Mouse (Mus musculus) limb, embryonic 15.5 days (tissue): ENCODE measurements at regions not wholly inside any gene's neighbourhood (a gene's known extent, or its start where the extent isn't known, plus 50 kb on each side); places are given as distances from the start of the nearest gene placed in this dataset.

Experiments used
- ATAC-seq: fragments of 200-750 bp; cut with Nextera tagmentation; 2 replicates; pipeline ENCODE4 v1.8.0; 2017; ENCODE audit warnings: low read depth, moderate TSS enrichment; ENCODE audit not compliant: insufficient number of reproducible peaks, low FRiP score, low TSS enrichment
- H3K27ac ChIP-seq: fragments of 300-500 bp; sonication (generic); 2 replicates; pipeline ENCODE4 v1.5.1; 2015; ENCODE audit warnings: moderate library complexity, mild to moderate bottlenecking, inconsistent platforms
- H3K27me3 ChIP-seq: fragments of 300-500 bp; sonication (generic); 2 replicates; pipeline ENCODE4 v1.6.1; 2015; ENCODE audit warnings: inconsistent platforms
- H3K36me3 ChIP-seq: fragments of 300-500 bp; sonication (generic); 2 replicates; pipeline ENCODE4 v1.6.1; 2015; ENCODE audit warnings: inconsistent platforms
- H3K4me1 ChIP-seq: fragments of 300-500 bp; sonication (generic); 2 replicates; pipeline ENCODE4 v1.6.1; 2015; ENCODE audit warnings: inconsistent platforms
- H3K4me2 ChIP-seq: fragments of 300-500 bp; sonication (generic); 2 replicates; pipeline ENCODE4 v1.6.1; 2015; ENCODE audit warnings: mild to moderate bottlenecking, inconsistent platforms
- H3K4me3 ChIP-seq: fragments of 300-500 bp; sonication (generic); 2 replicates; pipeline ENCODE4 v1.5.1; 2015; ENCODE audit warnings: mild to moderate bottlenecking, inconsistent platforms
- H3K9ac ChIP-seq: fragments of 300-500 bp; sonication (generic); 2 replicates; pipeline ENCODE4 v1.6.1; 2015; ENCODE audit warnings: inconsistent platforms
- H3K9me3 ChIP-seq: fragments of 300-500 bp; sonication (generic); 2 replicates; pipeline ENCODE4 v1.6.1; 2016; ENCODE audit warnings: inconsistent platforms
- WGBS: fragments of 180-500 bp; shearing (Covaris S2); methylation state at CpG from one replicate; pipeline ENCODE4 v1.1.7; 2015; 5-methylcytosine and 5-hydroxymethylcytosine counted together

DNA sequence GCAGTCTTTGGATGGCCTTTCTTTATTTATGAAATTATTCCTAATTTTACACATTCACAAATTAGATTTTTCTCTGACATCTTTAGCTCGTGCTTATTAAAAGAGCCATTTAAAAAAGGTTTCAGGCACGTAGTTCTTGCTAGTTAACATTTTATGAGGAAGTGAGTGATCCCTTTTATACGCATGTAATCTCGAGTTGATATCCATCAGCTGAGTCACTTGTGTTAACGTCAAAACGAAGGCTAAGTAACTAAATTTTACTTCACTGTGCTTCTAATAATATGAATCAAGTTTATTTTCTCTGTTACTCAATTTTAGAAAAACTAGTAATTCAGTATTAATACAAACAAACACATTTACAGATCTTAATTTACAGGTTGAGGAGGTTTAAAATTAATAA is 419.0 kb downstream of the Kcnj2 start:
- no peak overlapping the region for H3K9ac ChIP-seq
- H3K9me3 ChIP-seq = no peaks in the 10 kb centered on the region
- H3K4me1 ChIP-seq = no peaks in the 10 kb centered on the region
- no peak overlapping the region for H3K27ac ChIP-seq
- 42% methylated on average over 6 of the region's 6 CpGs for WGBS
- no peaks in the 10 kb centered on the region for H3K27me3 ChIP-seq
- no peak overlapping the region for H3K4me3 ChIP-seq
- no peak for ATAC-seq
- H3K4me2 ChIP-seq = no peak overlapping the region
- H3K36me3 ChIP-seq = no peaks in the 10 kb centered on the region

- Histone ChIP-seq H3K4me2 (no peak overlapping the region), H3K27me3 (no peaks in the 10 kb centered on the region), H3K4me3 (no peak overlapping the region), H3K36me3 (no peaks in the 10 kb centered on the region), H3K9ac (no peak overlapping the region), H3K9me3 (no peaks in the 10 kb centered on the region), H3K4me1 (no peaks in the 10 kb centered on the region), H3K27ac (no peak overlapping the region)
- 77% methylated on average over 4 of the region's 4 CpGs for WGBS
- ATAC-seq = no peak
These were observed 446.5 kb downstream of the Kcnj2 start for GRCm38 (mm10) chr11:111512471-111512870.

DNA sequence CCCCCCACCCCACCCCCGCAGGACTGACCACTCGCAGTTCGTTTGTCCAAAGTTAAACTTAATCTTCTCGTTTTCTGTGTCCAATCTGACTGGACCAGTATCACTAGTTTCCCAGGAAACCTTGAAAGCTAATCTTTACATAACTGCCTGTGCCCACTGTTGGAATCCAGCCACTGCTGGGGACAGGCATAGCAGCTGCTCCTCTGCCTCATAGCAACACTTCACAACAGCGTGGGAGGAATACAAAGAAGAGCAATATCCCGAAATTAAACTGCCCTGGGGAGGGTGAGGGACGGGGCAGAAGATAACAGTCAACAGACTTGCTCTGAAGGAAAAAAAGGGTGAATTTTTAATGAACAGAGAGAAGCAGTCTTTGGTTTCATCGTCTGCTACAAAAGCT is 456.8 kb downstream of the Kcnj2 start:
- no peak for ATAC-seq
- Histone ChIP-seq H3K9ac (no peak overlapping the region), H3K4me1 (no peaks in the 10 kb centered on the region), H3K9me3 (no peaks in the 10 kb centered on the region), H3K27me3 (no peaks in the 10 kb centered on the region), H3K27ac (no peak overlapping the region), H3K36me3 (no peaks in the 10 kb centered on the region), H3K4me3 (no peak overlapping the region), H3K4me2 (no peak overlapping the region)
- WGBS = 58% methylated on average over 8 of the region's 8 CpGs

DNA sequence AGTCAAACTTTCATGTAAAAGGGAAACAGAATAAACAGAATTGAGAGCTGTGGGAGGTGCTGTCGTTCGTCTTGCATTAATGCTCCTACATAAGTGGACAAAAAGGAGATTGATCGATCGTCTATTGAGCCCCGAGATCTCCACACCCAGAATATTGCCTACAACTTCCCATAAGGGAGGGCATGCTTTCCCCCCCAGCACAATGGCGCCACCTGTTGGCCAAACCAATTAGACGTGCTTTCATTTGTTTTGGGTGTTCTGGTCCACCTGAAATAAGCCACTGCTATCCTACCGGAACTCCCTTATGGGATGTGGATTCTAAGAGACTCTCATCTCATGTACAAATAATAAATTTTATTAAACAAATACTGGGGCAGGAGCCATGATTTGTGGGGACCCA is 457.5 kb downstream of the Kcnj2 start:
- WGBS = 57% methylated on average over 8 of the region's 8 CpGs
- no peak overlapping the region for H3K4me3 ChIP-seq

DNA sequence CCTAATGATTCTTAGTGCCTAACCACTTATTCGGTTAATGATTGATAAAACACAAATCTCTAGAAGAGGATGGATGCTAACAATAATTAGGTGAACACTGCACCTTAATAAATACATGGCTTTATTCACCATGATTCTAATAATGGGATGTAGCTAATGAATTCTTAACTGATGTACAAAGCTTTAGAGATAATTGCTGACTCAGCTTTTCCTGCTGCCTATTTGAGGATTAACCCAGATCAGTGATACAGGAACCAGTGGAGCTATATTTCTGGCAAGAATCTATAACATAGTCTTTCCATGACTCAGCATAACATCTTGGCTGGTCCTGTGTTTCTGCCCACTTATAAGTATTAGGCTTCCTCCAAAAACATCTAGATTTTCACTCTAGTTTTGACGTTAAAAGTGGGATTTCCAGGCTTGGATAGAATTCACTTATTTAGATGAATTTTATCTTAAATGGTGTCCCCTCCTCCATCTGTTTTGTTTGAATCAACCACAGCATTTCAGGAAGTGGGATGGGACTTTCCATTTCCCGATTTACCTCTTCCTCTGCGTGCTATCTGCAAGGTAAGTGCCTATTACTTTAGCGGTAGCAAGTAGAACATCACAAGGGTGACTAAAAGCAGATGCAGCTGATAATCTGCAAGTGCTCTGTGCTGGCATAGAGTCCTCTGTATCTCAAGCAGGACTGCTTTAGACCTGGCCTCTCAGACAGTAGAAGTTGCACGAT is 460.2 kb downstream of the Kcnj2 start:
- no peak overlapping the region for H3K4me3 ChIP-seq
- no peak overlapping the region for H3K4me2 ChIP-seq
- no peaks in the 10 kb centered on the region for H3K27me3 ChIP-seq
- no peak overlapping the region for H3K9ac ChIP-seq
- H3K36me3 ChIP-seq = no peaks in the 10 kb centered on the region
- no peaks in the 10 kb centered on the region for H3K4me1 ChIP-seq
- no peak for ATAC-seq
- H3K9me3 ChIP-seq = no peaks in the 10 kb centered on the region
- no peak overlapping the region for H3K27ac ChIP-seq
- WGBS = 83% methylated on average over 6 of the region's 6 CpGs

More for the DNA sequence above, 457.5 kb downstream of the Kcnj2 start:
- H3K9ac ChIP-seq = no peak overlapping the region
- no peak overlapping the region for H3K4me2 ChIP-seq
- no peak overlapping the region for H3K27ac ChIP-seq
- ATAC-seq = no peak
- H3K4me1 ChIP-seq = no peaks in the 10 kb centered on the region
- no peaks in the 10 kb centered on the region for H3K27me3 ChIP-seq
- H3K9me3 ChIP-seq = no peaks in the 10 kb centered on the region
- H3K36me3 ChIP-seq = no peaks in the 10 kb centered on the region

- H3K27ac ChIP-seq = no peak overlapping the region
- H3K9ac ChIP-seq = no peak overlapping the region
- H3K4me1 ChIP-seq = no peaks in the 10 kb centered on the region
- 76% methylated on average over 9 of the region's 9 CpGs for WGBS
- 0 out of 2 replicates have a peak, but pooled peaks cover 3% of the 10 kb centered on the region for H3K27me3 ChIP-seq
- no peaks in the 10 kb centered on the region for H3K36me3 ChIP-seq
- no peak overlapping the region for H3K4me2 ChIP-seq
- no peaks in the 10 kb centered on the region for H3K9me3 ChIP-seq
- no peak for ATAC-seq
- H3K4me3 ChIP-seq = no peak overlapping the region
These were observed 463.6 kb downstream of the Kcnj2 start for GRCm38 (mm10) chr11:111529591-111529990.

GRCm38 (mm10) chr11:111530912-111531311 is 464.9 kb downstream of the Kcnj2 start:
- Histone ChIP-seq H3K4me3 (no peak overlapping the region), H3K27ac (no peak overlapping the region), H3K9ac (no peak overlapping the region), H3K9me3 (no peaks in the 10 kb centered on the region), H3K36me3 (no peaks in the 10 kb centered on the region), H3K27me3 (0 out of 2 replicates have a peak, but pooled peaks cover 3% of the 10 kb centered on the region), H3K4me1 (no peaks in the 10 kb centered on the region), H3K4me2 (no peak overlapping the region)
- ATAC-seq = no peak
- 53% methylated on average over 3 of the region's 3 CpGs for WGBS

DNA sequence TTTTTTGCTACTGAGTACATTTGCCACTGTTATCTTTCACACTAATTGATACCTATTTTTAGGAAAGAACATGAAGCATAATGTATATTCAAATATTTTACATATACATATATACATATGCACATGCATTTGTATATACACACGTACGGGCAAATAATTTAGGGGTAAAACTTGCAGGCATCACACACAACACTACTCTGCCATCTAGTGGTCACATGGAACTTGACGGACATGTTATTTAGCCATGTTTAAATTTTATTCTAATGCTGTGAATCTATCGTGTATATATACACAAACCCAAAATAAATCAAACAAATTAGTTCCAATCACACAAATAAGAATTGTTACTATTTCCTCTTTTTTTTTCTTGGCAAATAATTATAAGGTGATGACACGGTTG is 466.5 kb downstream of the Kcnj2 start:
- H3K4me1 ChIP-seq = peaks cover 5% of the 10 kb centered on the region; the same call in 1 of the 2 replicates
- no peak overlapping the region for H3K9ac ChIP-seq
- WGBS = 25% methylated on average over 5 of the region's 5 CpGs
- 0 out of 2 replicates have a peak, but pooled peaks cover 3% of the 10 kb centered on the region for H3K27me3 ChIP-seq
- H3K4me2 ChIP-seq = no peak overlapping the region
- no peaks in the 10 kb centered on the region for H3K9me3 ChIP-seq
- no peak overlapping the region for H3K4me3 ChIP-seq
- H3K36me3 ChIP-seq = no peaks in the 10 kb centered on the region
- ATAC-seq = no peak
- H3K27ac ChIP-seq = no peak overlapping the region

- no peaks in the 10 kb centered on the region for H3K9me3 ChIP-seq
- 0 out of 2 replicates have a peak, but pooled peaks cover 10% of the 10 kb centered on the region for H3K27me3 ChIP-seq
- H3K9ac ChIP-seq = no peak overlapping the region
- H3K4me2 ChIP-seq = peak overlapping the region; percentile 35
- H3K4me3 ChIP-seq = no peak overlapping the region
- H3K4me1 ChIP-seq = peaks cover 5% of the 10 kb centered on the region; the same call in 1 of the 2 replicates
- 21% methylated on average over 17 of the region's 17 CpGs for WGBS
- no peaks in the 10 kb centered on the region for H3K36me3 ChIP-seq
- no peak for ATAC-seq
- no peak overlapping the region for H3K27ac ChIP-seq
These were observed 470.3 kb downstream of the Kcnj2 start for GRCm38 (mm10) chr11:111536040-111536836.

DNA sequence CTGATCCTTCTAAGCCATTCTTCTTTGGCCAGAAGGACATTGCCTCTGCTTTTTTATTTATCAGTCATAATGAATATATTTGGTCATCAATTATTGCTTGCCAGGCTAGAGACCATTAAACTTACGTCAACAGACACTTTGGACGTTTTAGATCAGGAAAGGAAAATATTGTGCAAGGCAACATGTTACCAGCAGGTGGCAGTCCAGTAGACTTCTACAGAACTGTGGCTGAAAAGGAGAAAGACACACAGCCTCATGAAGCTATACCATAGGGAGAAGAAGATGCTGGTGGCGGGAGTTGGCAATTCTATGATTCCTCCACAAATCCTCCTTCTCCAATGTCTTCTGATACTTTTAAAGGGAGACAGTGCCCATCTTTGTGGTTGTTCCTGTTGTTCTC is 471.7 kb downstream of the Kcnj2 start:
- Histone ChIP-seq H3K27ac (no peak overlapping the region), H3K9ac (no peak overlapping the region), H3K4me2 (no peak overlapping the region), H3K4me1 (peaks cover 5% of the 10 kb centered on the region; the same call in 1 of the 2 replicates), H3K36me3 (no peaks in the 10 kb centered on the region), H3K27me3 (0 out of 2 replicates have a peak, but pooled peaks cover 10% of the 10 kb centered on the region), H3K9me3 (no peaks in the 10 kb centered on the region), H3K4me3 (no peak overlapping the region)
- no peak for ATAC-seq
- 21% methylated on average over 3 of the region's 3 CpGs for WGBS

DNA sequence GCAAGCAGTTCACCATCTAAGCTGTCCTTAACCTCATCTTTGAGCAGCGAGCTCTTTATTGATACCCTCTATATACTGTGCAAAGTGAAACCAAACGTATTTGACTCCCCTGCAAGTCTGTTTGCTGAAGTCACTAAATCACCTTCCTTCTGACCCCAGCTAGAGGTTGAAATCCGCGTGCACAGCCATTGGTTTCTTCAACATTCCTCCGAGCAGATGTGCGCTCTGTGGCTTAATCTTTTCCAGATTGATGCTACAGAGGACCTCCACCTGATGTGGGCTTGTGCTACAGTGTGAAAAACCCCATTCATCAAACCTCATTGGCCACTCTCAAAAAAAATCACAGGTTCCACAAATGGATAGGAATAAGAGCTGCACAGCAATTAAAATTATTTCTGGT is 474.0 kb downstream of the Kcnj2 start:
- Histone ChIP-seq H3K36me3 (no peaks in the 10 kb centered on the region), H3K27me3 (0 out of 2 replicates have a peak, but pooled peaks cover 7% of the 10 kb centered on the region), H3K4me2 (no peak overlapping the region), H3K4me1 (peaks cover 5% of the 10 kb centered on the region; the same call in 1 of the 2 replicates), H3K4me3 (no peak overlapping the region), H3K27ac (no peak overlapping the region), H3K9ac (no peak overlapping the region), H3K9me3 (no peaks in the 10 kb centered on the region)
- WGBS = 48% methylated on average over 6 of the region's 6 CpGs
- no peak for ATAC-seq

DNA sequence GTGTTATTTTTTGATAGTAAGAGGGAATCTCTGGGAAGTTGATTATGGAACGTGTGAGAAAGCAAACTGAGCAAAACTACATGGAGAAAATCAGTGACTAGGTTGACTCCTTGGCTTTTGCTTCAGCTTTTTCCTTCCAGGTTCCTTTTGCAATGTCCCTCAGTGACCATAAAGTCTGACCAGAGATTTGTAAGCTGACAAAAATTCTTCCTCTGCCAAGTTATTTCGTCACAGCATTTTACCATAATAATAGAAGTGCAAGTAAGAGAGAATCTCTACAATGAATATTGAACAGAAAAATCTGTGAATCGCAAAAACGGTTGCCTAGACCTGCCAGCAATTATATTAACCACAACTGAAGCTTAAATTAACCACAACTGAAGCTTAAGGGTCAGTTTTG is 479.3 kb downstream of the Kcnj2 start:
- Histone ChIP-seq H3K4me1 (no peaks in the 10 kb centered on the region), H3K4me2 (no peak overlapping the region), H3K27ac (no peak overlapping the region), H3K9me3 (no peaks in the 10 kb centered on the region), H3K36me3 (no peaks in the 10 kb centered on the region), H3K4me3 (no peak overlapping the region), H3K9ac (no peak overlapping the region), H3K27me3 (0 out of 2 replicates have a peak, but pooled peaks cover 8% of the 10 kb centered on the region)
- no peak for ATAC-seq
- 50% methylated on average over 4 of the region's 4 CpGs for whole genome bisulfite sequencing
